Mouse (Mus musculus) activated CD4-positive, CD25-positive, alpha-beta regulatory T cell, adult 4 months (primary cell): ENCODE results near the gene Pou3f4. TPM values are rescaled to one million over a fixed set of nuclear protein-coding genes. Genes with fewer than 3 reads are reported as not detected.
"Not testable (repeated sequence)": the region's sequence is repeated elsewhere in the genome, so short reads cannot be mapped to it uniquely, and the experiment has no call there.

Experiments
- ATAC-seq: one replicate; pipeline ENCODE4 v1.8.0; 2017
- polyA plus RNA-seq, 2 experiments: library from polyadenylated mRNA; unstranded; fragments of 100-300 nt; shearing (Covaris generic); gene quantifications; one replicate each; pipeline ENCODE4 v1.2.1; 2017

Pou3f4 gene
- not detected for polyA plus RNA-seq

GRCm38 (mm10) chrX:110814151-110814571, at the start of gene Pou3f4:
TSS of gene Pou3f4 (plus strand) at chrX:110814280.
- no peak for ATAC-seq

GRCm38 (mm10) chrX:110765939-110766338, 48.1 kb upstream of the Pou3f4 start:
- no peak for ATAC-seq

DNA sequence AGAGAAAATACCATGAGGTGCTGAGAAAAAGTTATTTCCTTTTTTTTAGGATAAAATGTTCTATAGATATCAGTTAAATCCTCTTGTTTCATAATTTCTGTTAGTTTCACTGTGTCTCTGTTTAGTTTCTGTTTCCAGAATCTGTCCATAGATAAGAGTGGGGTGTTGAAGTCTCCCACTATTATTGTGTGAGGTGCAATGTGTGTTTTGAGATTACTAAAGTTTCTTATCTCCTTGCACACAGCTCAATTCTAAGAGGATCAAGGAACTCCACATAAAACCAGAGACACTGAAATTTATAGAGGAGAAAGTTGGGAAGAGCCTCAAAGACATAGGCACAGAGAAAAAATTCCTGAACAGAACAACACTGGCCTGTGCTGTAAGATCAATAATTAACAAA, 39.3 kb upstream of the Pou3f4 start:
- ATAC-seq = not testable (repeated sequence)

DNA sequence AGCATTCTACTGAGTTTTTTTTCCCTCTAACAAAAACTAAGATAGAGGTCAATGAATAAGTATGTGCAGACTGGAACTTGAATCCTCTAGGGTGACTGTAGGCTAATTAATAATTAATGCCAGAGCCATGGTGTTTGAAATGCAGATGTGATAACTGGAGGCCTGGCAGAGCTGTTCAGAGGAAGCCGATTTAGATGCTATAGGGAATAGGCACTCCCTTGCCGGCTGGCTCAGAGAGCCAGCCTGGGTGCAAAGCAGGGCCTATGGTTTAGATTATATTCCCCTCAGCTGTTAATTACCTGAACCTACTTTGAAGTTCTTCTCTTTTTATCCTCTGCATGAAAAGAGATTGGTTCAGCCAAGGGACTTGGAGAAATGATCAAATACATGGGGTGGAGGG, 11.6 kb upstream of the Pou3f4 start:
- no peak for ATAC-seq

GRCm38 (mm10) chrX:110810001-110810578, 4.0 kb upstream of the Pou3f4 start:
- no peak for ATAC-seq

GRCm38 (mm10) chrX:110810753-110811506, 3.1 kb upstream of the Pou3f4 start:
- ATAC-seq = no peak

- no peak for ATAC-seq
Observed at GRCm38 (mm10) chrX:110812071-110812470, 2.0 kb upstream of the Pou3f4 start.

DNA sequence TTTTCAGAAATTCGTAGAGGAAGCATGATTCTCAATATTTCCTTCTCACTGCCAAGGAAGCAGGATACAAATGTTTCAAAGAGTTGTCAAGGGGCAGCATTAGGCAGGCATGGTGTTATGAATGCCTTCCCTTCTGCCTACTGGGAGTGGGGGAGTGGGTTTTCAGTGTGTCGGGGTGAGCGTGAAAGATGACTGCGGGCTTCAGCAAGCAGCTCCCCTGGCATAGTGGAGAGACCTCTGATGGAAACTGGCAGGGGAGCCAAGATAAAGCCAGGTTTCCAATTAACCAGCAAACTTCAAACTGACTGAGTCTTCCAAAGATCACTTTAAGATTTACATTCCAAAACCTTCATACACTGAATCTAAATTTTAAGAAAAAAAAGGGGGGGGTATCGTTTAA, 679 bp upstream of the Pou3f4 start:
- ATAC-seq = no peak

DNA sequence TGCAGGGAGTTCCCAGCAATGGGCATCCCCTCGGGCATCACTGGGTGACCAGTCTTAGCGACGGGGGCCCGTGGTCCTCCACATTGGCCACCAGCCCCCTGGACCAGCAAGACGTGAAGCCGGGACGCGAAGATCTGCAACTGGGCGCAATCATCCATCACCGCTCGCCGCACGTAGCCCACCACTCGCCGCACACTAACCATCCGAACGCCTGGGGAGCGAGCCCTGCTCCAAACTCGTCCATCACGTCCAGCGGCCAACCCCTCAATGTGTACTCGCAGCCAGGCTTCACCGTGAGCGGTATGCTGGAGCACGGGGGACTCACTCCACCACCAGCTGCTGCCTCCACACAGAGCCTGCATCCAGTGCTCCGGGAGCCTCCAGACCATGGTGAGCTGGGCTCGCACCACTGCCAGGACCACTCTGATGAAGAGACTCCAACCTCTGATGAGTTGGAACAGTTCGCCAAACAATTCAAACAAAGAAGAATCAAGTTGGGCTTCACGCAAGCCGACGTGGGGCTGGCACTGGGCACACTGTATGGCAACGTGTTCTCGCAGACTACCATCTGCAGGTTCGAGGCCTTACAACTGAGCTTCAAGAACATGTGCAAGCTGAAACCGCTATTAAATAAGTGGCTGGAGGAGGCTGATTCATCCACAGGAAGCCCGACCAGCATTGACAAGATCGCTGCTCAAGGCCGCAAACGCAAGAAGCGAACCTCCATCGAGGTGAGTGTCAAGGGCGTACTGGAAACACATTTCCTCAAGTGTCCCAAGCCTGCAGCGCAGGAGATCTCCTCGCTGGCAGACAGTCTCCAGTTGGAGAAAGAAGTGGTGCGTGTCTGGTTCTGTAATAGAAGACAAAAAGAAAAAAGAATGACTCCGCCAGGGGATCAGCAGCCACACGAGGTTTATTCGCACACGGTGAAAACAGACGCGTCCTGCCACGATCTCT, 790 bp downstream of the Pou3f4 start:
- ATAC-seq = no peak

DNA sequence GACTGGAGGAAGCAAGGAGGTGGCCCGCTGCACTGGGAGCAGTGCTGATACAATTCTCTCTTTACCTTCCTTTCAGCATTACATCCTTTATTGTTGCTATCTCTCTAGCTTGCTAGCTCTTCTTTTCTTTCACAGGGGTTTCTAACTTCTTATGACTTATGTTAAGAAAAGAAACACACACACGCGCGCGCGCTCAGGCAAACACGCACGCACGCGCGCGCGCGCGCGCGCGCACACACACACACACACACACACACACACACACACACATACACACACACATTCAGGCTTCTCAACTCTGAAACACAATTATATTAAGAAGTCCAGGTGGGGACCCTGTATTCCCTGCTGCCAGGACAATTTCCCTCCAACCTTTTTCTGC, 1.5 kb downstream of the Pou3f4 start:
- no peak for ATAC-seq

DNA sequence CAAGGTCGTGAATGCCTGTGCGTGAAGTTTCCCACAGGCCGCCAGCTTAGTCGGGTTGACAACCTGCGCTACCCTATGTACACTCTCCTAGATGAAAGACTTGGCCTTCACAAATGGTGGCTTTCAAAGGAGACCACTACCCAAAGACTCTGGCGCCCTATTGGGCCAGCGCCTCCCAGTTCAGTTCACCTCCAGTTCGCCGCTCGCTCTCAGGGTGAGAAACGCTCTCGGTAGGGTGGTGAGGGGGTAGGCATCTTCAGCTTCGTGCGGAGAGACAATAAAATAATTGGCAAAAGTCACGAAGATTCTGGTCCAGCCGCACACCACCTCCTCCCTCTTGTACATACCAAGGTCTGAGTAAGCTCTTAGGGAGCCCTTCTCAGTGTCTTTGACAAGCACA, 2.5 kb downstream of the Pou3f4 start:
- no peak for ATAC-seq

- ATAC-seq = no peak
Observed at GRCm38 (mm10) chrX:110817211-110817610, 3.1 kb downstream of the Pou3f4 start.

DNA sequence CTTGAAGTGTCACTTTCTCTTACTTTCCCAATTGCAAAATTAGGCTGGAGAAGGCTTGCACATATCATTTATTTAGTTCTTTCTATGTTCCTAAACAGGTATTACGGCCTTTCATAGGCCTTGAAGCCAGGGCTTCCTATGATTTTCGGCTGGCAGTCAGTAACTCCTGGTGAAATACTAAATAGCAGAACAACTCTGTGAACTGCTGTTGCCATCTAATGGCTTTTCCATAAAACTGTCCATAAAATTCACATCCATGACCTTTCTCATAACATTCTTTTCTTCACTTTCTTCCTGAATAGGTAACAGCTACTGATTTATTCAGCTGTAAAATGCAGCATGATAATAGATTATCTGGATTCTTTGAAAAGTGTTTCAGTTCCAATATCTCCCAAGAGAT, 23.4 kb downstream of the Pou3f4 start:
- no peak for ATAC-seq

- no peak for ATAC-seq
Observed at GRCm38 (mm10) chrX:110851300-110851699, 37.2 kb downstream of the Pou3f4 start.
